Mouse (Mus musculus) embryonic fibroblast, embryonic 13.5 days (primary cell): ENCODE results near the gene Pkp3.

ENCODE experiments used
- CTCF ChIP-seq: IDR thresholded peaks from 2 replicates; pipeline ENCODE4 v1.5.1; 2011; ENCODE audit warnings: mild to moderate bottlenecking, control low read depth, low read length, moderate library complexity, borderline replicate concordance; ENCODE audit not compliant: insufficient read depth
- POLR2A ChIP-seq: IDR thresholded peaks from 2 replicates; pipeline ENCODE4 v1.6.1; 2011; ENCODE audit warnings: low read depth, mild to moderate bottlenecking, control low read depth, low read length, moderate library complexity

DNA sequence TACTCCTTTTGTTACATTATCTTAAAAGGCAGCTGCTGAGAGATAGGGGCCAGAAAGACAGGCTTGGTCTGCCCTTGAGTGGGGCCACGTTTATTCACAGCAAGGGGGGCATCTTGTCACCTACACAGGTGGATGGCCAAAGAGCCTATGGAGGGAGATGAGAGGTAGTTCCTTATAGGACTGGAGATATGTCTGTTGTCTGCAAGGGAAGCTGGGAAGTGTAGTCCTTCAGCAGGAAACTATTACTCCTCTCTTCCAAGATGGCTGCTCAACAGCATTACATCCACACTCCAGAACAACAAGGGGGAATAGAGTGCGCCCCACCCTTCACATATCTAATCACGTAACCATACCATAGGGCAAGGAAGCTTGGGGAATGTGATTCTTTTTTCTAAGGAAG lies 41.5 kb downstream of the Pkp3 start:
- TF ChIP-seq POLR2A = no peak
- TF ChIP-seq CTCF = no peak
